Mouse (Mus musculus) lung, postnatal 0 days (tissue): ENCODE data around the gene Gsdma2.

Experiments
- CTCF ChIP-seq: IDR thresholded peaks from 2 replicates; pipeline ENCODE4 v1.5.1; 2016; ENCODE audit warnings: antibody characterized with exemption, mild to moderate bottlenecking
- EP300 ChIP-seq: IDR thresholded peaks from 2 replicates; pipeline ENCODE4 v1.6.1; 2016; ENCODE audit warnings: antibody characterized with exemption, mild to moderate bottlenecking, control low read depth

GRCm38 (mm10) chr11:98668984-98669383 lies 22.4 kb downstream of the Gsdma2 start:
- no peak for TF ChIP-seq CTCF
- TF ChIP-seq EP300: no peak
